Mouse (Mus musculus) liver, adult 2 months (tissue): ENCODE data around the gene Gm37596.
"Not testable (repeated sequence)": the region's sequence is repeated elsewhere in the genome, so short reads cannot be mapped to it uniquely, and the experiment has no call there.

Experiments used
- CTCF ChIP-seq: fragments of 200-500 bp; IDR thresholded peaks from 2 replicates; pipeline ENCODE4 v1.5.1; 2011; ENCODE audit warnings: low read depth, low read length, control low read depth
- POLR2A ChIP-seq: fragments of 200-500 bp; IDR thresholded peaks from 2 replicates; pipeline ENCODE4 v1.6.1; 2011; ENCODE audit warnings: low read length, control low read depth; ENCODE audit not compliant: insufficient read depth; ENCODE audit errors: extremely low read depth

GRCm38 (mm10) chr3:93676210-93676609 is 16.7 kb downstream of the Gm37596 start, which contains the start of gene Tdpoz1:
- TF ChIP-seq CTCF, POLR2A: not testable (repeated sequence)
